Mouse (Mus musculus): ENCODE measurements around the gene Gm45837. TPM values are rescaled to one million over a fixed set of nuclear protein-coding genes. Genes with fewer than 3 reads are reported as not detected.

Gm45837 gene
- total and polyA plus RNA-seq, 3 experiments, result 1.2 TPM; not detected in 2

GRCm38 (mm10) chr7:101504507-101504906 is 93.8 kb downstream of the Gm45837 start:
- TF ChIP-seq POLR2AphosphoS2 (IDR thresholded peaks at IDR 0.05; ENCODE audit: low read length), result no peak
- TF ChIP-seq POLR2A (IDR thresholded peaks at IDR 0.05; ENCODE audit: control insufficient read depth in 1 of 2, insufficient read depth in 1 of 2, low read depth in 1 of 2, low read length in 2 of 2, poor library complexity in 1 of 2), result peak in 1 of 2 experiments; percentile 33; a peak in 1 of 4 replicates
- 0 out of 2 replicates have a peak, but pooled peaks have one; percentile 18 for TF ChIP-seq MYC (IDR thresholded peaks at IDR 0.05; ENCODE audit: low read depth, low read length)
- TF ChIP-seq MAX (IDR thresholded peaks at IDR 0.05; ENCODE audit: low read length), result peak; percentile 80
- TF ChIP-seq MXI1 (IDR thresholded peaks at IDR 0.05; ENCODE audit: low read depth, low read length), result peak; percentile 69
- peak; percentile 64 for TF ChIP-seq SIN3A (IDR thresholded peaks at IDR 0.05; ENCODE audit: low read length)
- peak; percentile 51; the same call in 1 of the 2 replicates for TF ChIP-seq NRF1 (IDR thresholded peaks at IDR 0.05; ENCODE audit: insufficient read depth, low read depth, low read length, poor library complexity, severe bottlenecking)
- no peak for TF ChIP-seq ZMIZ1 (IDR thresholded peaks at IDR 0.05; ENCODE audit: low read depth, low read length)
- Histone ChIP-seq H3K9me3 (replicated peaks; ENCODE audit: insufficient read depth, low read length) (no peaks in the 10 kb centered on the region), H3K9ac (ENCODE audit: control insufficient read depth, low read depth, low read length, poor library complexity, severe bottlenecking) (peak overlapping the region; percentile 29), H3K4me3 (ENCODE audit: control insufficient read depth in 1 of 2, insufficient read depth in 1 of 2, low read depth in 2 of 2, low read length in 2 of 2) (peak overlapping the region; percentile 43 to 48), H3K36me3 (ENCODE audit: control insufficient read depth in 1 of 2, insufficient read depth in 2 of 2, low read length in 2 of 2) (no peaks in the 10 kb centered on the region), H3K4me1 (ENCODE audit: control insufficient read depth in 1 of 2, insufficient read depth in 2 of 2, low read length in 2 of 2) (peaks cover 0 to 11% of the 10 kb centered on the region in 2 experiments; a peak in 2 of 4 replicates), H3K79me2 (ENCODE audit: control insufficient read depth, insufficient read depth, low read length, poor library complexity) (no peaks in the 10 kb centered on the region), H3K27me3 (ENCODE audit: control insufficient read depth in 1 of 2, insufficient read depth in 2 of 2, low read length in 2 of 2) (no peaks in the 10 kb centered on the region; a peak in 1 of 4 replicates), H3K27ac (ENCODE audit: control insufficient read depth, low read depth, low read length) (no peak overlapping the region)
- DNase-seq (ENCODE audit: low read depth, low spot score), result peak; percentile 83

GRCm38 (mm10) chr7:101509212-101509611 is 98.5 kb downstream of the Gm45837 start:
- Histone ChIP-seq H3K4me1 (ENCODE audit: control insufficient read depth in 1 of 2, insufficient read depth in 2 of 2, low read length in 2 of 2) (peaks cover 0 to 6% of the 10 kb centered on the region in 2 experiments; a peak in 2 of 4 replicates), H3K79me2 (ENCODE audit: control insufficient read depth, insufficient read depth, low read length, poor library complexity) (no peaks in the 10 kb centered on the region), H3K9me3 (replicated peaks; ENCODE audit: insufficient read depth, low read length) (no peaks in the 10 kb centered on the region), H3K27ac (ENCODE audit: control insufficient read depth, low read depth, low read length) (no peak overlapping the region), H3K9ac (ENCODE audit: control insufficient read depth, low read depth, low read length, poor library complexity, severe bottlenecking) (no peak overlapping the region), H3K4me3 (ENCODE audit: control insufficient read depth in 1 of 2, insufficient read depth in 1 of 2, low read depth in 2 of 2, low read length in 2 of 2) (no peak overlapping the region), H3K27me3 (ENCODE audit: control insufficient read depth in 1 of 2, insufficient read depth in 2 of 2, low read length in 2 of 2) (no peaks in the 10 kb centered on the region; a peak in 1 of 4 replicates), H3K36me3 (ENCODE audit: control insufficient read depth in 1 of 2, insufficient read depth in 2 of 2, low read length in 2 of 2) (no peaks in the 10 kb centered on the region)
- no peak for DNase-seq (ENCODE audit: low read depth, low spot score)
- TF ChIP-seq MEF2A (IDR thresholded peaks at IDR 0.05; ENCODE audit: extremely low read depth, insufficient replicate concordance, low read depth, low read length, poor library complexity, severe bottlenecking), result no peak
- no peak for TF ChIP-seq MXI1 (IDR thresholded peaks at IDR 0.05; ENCODE audit: low read depth, low read length)

GRCm38 (mm10) chr7:101513655-101514054 is 103.0 kb downstream of the Gm45837 start:
- H3K4me1 ChIP-seq (ENCODE audit: control insufficient read depth in 1 of 2, insufficient read depth in 2 of 2, low read length in 2 of 2), result no peaks in the 10 kb centered on the region
- peaks cover 0 to 1% of the 10 kb centered on the region in 2 experiments; a peak in 3 of 4 replicates for H3K27me3 ChIP-seq (ENCODE audit: control insufficient read depth in 1 of 2, insufficient read depth in 2 of 2, low read length in 2 of 2)
- no peak overlapping the region for H3K9ac ChIP-seq (ENCODE audit: control insufficient read depth, low read depth, low read length, poor library complexity, severe bottlenecking)
- H3K79me2 ChIP-seq (ENCODE audit: control insufficient read depth, insufficient read depth, low read length, poor library complexity), result no peaks in the 10 kb centered on the region
- H3K27ac ChIP-seq (ENCODE audit: control insufficient read depth, low read depth, low read length), result no peak overlapping the region
- no peak overlapping the region for H3K4me3 ChIP-seq (ENCODE audit: control insufficient read depth in 1 of 2, insufficient read depth in 1 of 2, low read depth in 2 of 2, low read length in 2 of 2)
- no peak for DNase-seq (ENCODE audit: low read depth, low spot score)
- H3K9me3 ChIP-seq (replicated peaks; ENCODE audit: insufficient read depth, low read length), result no peaks in the 10 kb centered on the region
- TF ChIP-seq UBTF (IDR thresholded peaks at IDR 0.05; ENCODE audit: borderline replicate concordance, insufficient read depth, low read depth, low read length) (no peak), MAX (IDR thresholded peaks at IDR 0.05; ENCODE audit: low read length) (no peak), BHLHE40 (IDR thresholded peaks at IDR 0.05; ENCODE audit: borderline replicate concordance, low read depth, low read length) (no peak), RAD21 (IDR thresholded peaks at IDR 0.05; ENCODE audit: low read depth, low read length) (no peak), NRF1 (IDR thresholded peaks at IDR 0.05; ENCODE audit: insufficient read depth, low read depth, low read length, poor library complexity, severe bottlenecking) (no peak), USF1 (IDR thresholded peaks at IDR 0.05; ENCODE audit: low read depth, low read length) (no peak), ZC3H11A (IDR thresholded peaks at IDR 0.05; ENCODE audit: low read depth, low read length) (no peak), CHD2 (IDR thresholded peaks at IDR 0.05; ENCODE audit: low read length) (no peak), NELFE (IDR thresholded peaks at IDR 0.05; ENCODE audit: low read depth, low read length) (no peak), ZNF384 (IDR thresholded peaks at IDR 0.05; ENCODE audit: low read depth, low read length) (no peak), HCFC1 (IDR thresholded peaks at IDR 0.05; ENCODE audit: low read depth, low read length) (no peak), ZMIZ1 (IDR thresholded peaks at IDR 0.05; ENCODE audit: low read depth, low read length) (no peak), MXI1 (IDR thresholded peaks at IDR 0.05; ENCODE audit: low read depth, low read length) (no peak), TAL1 (IDR thresholded peaks at IDR 0.05; ENCODE audit: low read length) (no peak), JUND (IDR thresholded peaks at IDR 0.05; ENCODE audit: low read depth, low read length) (no peak), MAZ (IDR thresholded peaks at IDR 0.05; ENCODE audit: low read depth, low read length) (no peak), CTCF (IDR thresholded peaks at IDR 0.05 in 2 of 3, conservative IDR thresholded peaks at IDR 0.05 in 1 of 3; ENCODE audit: control insufficient read depth in 1 of 3, insufficient read depth in 1 of 3, low read depth in 2 of 3, low read length in 3 of 3, poor library complexity in 1 of 3, severe bottlenecking in 1 of 3) (no peak), SIN3A (IDR thresholded peaks at IDR 0.05; ENCODE audit: low read length) (no peak), ELF1 (IDR thresholded peaks at IDR 0.05; ENCODE audit: low read depth, low read length) (no peak), SMC3 (IDR thresholded peaks at IDR 0.05; ENCODE audit: low read depth, low read length) (no peak)
- H3K36me3 ChIP-seq (ENCODE audit: control insufficient read depth in 1 of 2, insufficient read depth in 2 of 2, low read length in 2 of 2), result no peaks in the 10 kb centered on the region

Data from MEL (cell line).